Mouse (Mus musculus) liver, postnatal 0 days (tissue): Measurements from ENCODE around the gene Oas1d. TPM values are rescaled to one million over a fixed set of nuclear protein-coding genes. Genes with fewer than 3 reads are reported as not detected.
"Not testable (repeated sequence)": the region's sequence is repeated elsewhere in the genome, so short reads cannot be mapped to it uniquely, and the experiment has no call there.

ENCODE experiments used
- ATAC-seq: fragments of 200-750 bp; cut with Nextera tagmentation; 2 replicates; pipeline ENCODE4 v1.8.0; 2017; ENCODE audit warnings: mild to moderate bottlenecking, moderate library complexity
- DNase-seq: peaks from one replicate; pipeline ENCODE4 v3.0.0-alpha.2; 2016
- H3K27ac ChIP-seq: fragments of 300-500 bp; sonication (generic); 2 replicates; pipeline ENCODE4 v1.5.1; 2014; ENCODE audit warnings: antibody characterized with exemption, moderate library complexity, mild to moderate bottlenecking, low read depth
- H3K27me3 ChIP-seq: fragments of 300-500 bp; sonication (generic); 2 replicates; pipeline ENCODE4 v1.6.1; 2014; ENCODE audit warnings: low read length, control low read depth, mixed read lengths; ENCODE audit not compliant: insufficient read depth
- H3K36me3 ChIP-seq: fragments of 300-500 bp; sonication (generic); replicated peaks from 2 replicates; pipeline ENCODE4 v1.6.1; 2014; ENCODE audit warnings: mild to moderate bottlenecking, control low read depth, low read length, moderate library complexity, mixed read lengths; ENCODE audit not compliant: insufficient read depth
- H3K4me1 ChIP-seq: fragments of 300-500 bp; sonication (generic); 2 replicates; pipeline ENCODE4 v1.6.1; 2014; ENCODE audit warnings: antibody characterized with exemption, mild to moderate bottlenecking, control low read depth; ENCODE audit not compliant: insufficient read depth
- H3K4me2 ChIP-seq: fragments of 300-500 bp; sonication (generic); 2 replicates; pipeline ENCODE4 v1.6.1; 2014; ENCODE audit warnings: low read depth, mild to moderate bottlenecking, low read length, moderate library complexity, mixed read lengths
- H3K4me3 ChIP-seq: fragments of 300-500 bp; sonication (generic); 2 replicates; pipeline ENCODE4 v1.5.1; 2014; ENCODE audit warnings: low read depth, low read length
- H3K9ac ChIP-seq: fragments of 300-500 bp; sonication (generic); replicated peaks from 2 replicates; pipeline ENCODE4 v1.6.1; 2014; ENCODE audit warnings: mild to moderate bottlenecking, moderate library complexity
- H3K9me3 ChIP-seq: fragments of 300-500 bp; sonication (generic); 2 replicates; pipeline ENCODE4 v1.6.1; 2016; ENCODE audit warnings: mild to moderate bottlenecking, control low read depth, low read length, mixed read lengths
- CTCF ChIP-seq: sonication (generic); IDR thresholded peaks from 2 replicates; pipeline ENCODE4 v1.5.1; 2016; ENCODE audit warnings: antibody characterized with exemption, low read depth
- EP300 ChIP-seq: IDR thresholded peaks from 2 replicates; pipeline ENCODE4 v1.6.1; 2016; ENCODE audit warnings: antibody characterized with exemption, low read depth, mild to moderate bottlenecking
- WGBS: fragments of 180-500 bp; shearing (Covaris S2); extraction: QIAGEN DNeasy Blood & Tissue Kit; methylation state at CpG from one replicate; pipeline ENCODE4 v1.1.7; 2014; ENCODE audit not compliant: insufficient replicate concordance; 5-methylcytosine and 5-hydroxymethylcytosine counted together
- polyA plus RNA-seq: library from polyadenylated mRNA; unstranded; fragments of >200 nt; fragmentation: Nextera tagmentation; extraction: Ambion mirVana; gene quantifications from 2 replicates; pipeline ENCODE4 v1.2.1, GENCODE M21; 2015

Oas1d gene
- polyA plus RNA-seq: not detected in 2 replicates

- TF ChIP-seq CTCF: 0 out of 2 replicates have a peak, but pooled peaks have one; percentile 25
- DNase-seq, H3K27me3 ChIP-seq, ATAC-seq, H3K36me3 ChIP-seq, H3K4me1 ChIP-seq, H3K9ac ChIP-seq, H3K27ac ChIP-seq, H3K9me3 ChIP-seq, H3K4me2 ChIP-seq, H3K4me3 ChIP-seq: not testable (repeated sequence)
- WGBS: 42% methylated on average over 8 of the region's 8 CpGs
Measured at GRCm38 (mm10) chr5:120914204-120914603, at the start of gene Oas1d. Gene Oas1d, plus strand, starts transcription at chr5:120914536.

- no peak for TF ChIP-seq EP300
- TF ChIP-seq CTCF: peak; percentile 63
- no peaks in the 10 kb centered on the region for H3K27me3 ChIP-seq
- H3K36me3 ChIP-seq: no peaks in the 10 kb centered on the region
- no peak overlapping the region for H3K4me3 ChIP-seq
- H3K27ac ChIP-seq: no peak overlapping the region
- ATAC-seq (no peak), DNase-seq (peak; percentile 23)
- no peak overlapping the region for H3K9ac ChIP-seq
- no peak overlapping the region for H3K4me2 ChIP-seq
- 66% methylated on average over 3 of the region's 3 CpGs for WGBS
- no peaks in the 10 kb centered on the region for H3K9me3 ChIP-seq
- H3K4me1 ChIP-seq: no peaks in the 10 kb centered on the region
Measured at GRCm38 (mm10) chr5:120865336-120865860, 48.9 kb upstream of the Oas1d start.

- ATAC-seq: no peak
- H3K27ac ChIP-seq: no peak overlapping the region
- H3K4me2 ChIP-seq: no peak overlapping the region
- 66% methylated on average over 7 of the region's 7 CpGs for WGBS
- no peak overlapping the region for H3K4me3 ChIP-seq
- no peak for DNase-seq
- TF ChIP-seq CTCF (no peak), EP300 (no peak)
- no peaks in the 10 kb centered on the region for H3K27me3 ChIP-seq
- H3K4me1 ChIP-seq: no peaks in the 10 kb centered on the region
- H3K36me3 ChIP-seq: no peaks in the 10 kb centered on the region
- no peaks in the 10 kb centered on the region for H3K9me3 ChIP-seq
- H3K9ac ChIP-seq: no peak overlapping the region
Measured at GRCm38 (mm10) chr5:120869436-120870015, 44.8 kb upstream of the Oas1d start.

GRCm38 (mm10) chr5:120870081-120870480, 44.3 kb upstream of the Oas1d start:
- 53% methylated on average over 3 of the region's 3 CpGs for WGBS
- no peak overlapping the region for H3K27ac ChIP-seq
- H3K4me3 ChIP-seq: no peak overlapping the region
- no peak overlapping the region for H3K4me2 ChIP-seq
- no peaks in the 10 kb centered on the region for H3K27me3 ChIP-seq
- no peaks in the 10 kb centered on the region for H3K36me3 ChIP-seq
- H3K9me3 ChIP-seq: no peaks in the 10 kb centered on the region
- DNase-seq (no peak), ATAC-seq (no peak)
- H3K4me1 ChIP-seq: no peaks in the 10 kb centered on the region
- H3K9ac ChIP-seq: no peak overlapping the region
- TF ChIP-seq EP300 (no peak), CTCF (no peak)

- ATAC-seq (no peak), DNase-seq (no peak)
- WGBS: 70% methylated on average over 7 of the region's 7 CpGs
- Histone ChIP-seq H3K9ac (no peak overlapping the region), H3K9me3 (no peaks in the 10 kb centered on the region), H3K27me3 (no peaks in the 10 kb centered on the region), H3K27ac (no peak overlapping the region), H3K4me2 (no peak overlapping the region), H3K36me3 (no peaks in the 10 kb centered on the region), H3K4me1 (no peaks in the 10 kb centered on the region), H3K4me3 (no peak overlapping the region)
- TF ChIP-seq EP300: no peak
Measured at GRCm38 (mm10) chr5:120870782-120871181, 43.6 kb upstream of the Oas1d start.

GRCm38 (mm10) chr5:120871469-120871868, 42.9 kb upstream of the Oas1d start:
- ATAC-seq: no peak
- Histone ChIP-seq H3K36me3 (no peaks in the 10 kb centered on the region), H3K9me3 (no peaks in the 10 kb centered on the region), H3K4me2 (no peak overlapping the region), H3K27me3 (no peaks in the 10 kb centered on the region), H3K9ac (no peak overlapping the region), H3K4me3 (no peak overlapping the region), H3K27ac (no peak overlapping the region), H3K4me1 (no peaks in the 10 kb centered on the region)
- 35% methylated on average over 2 of the region's 2 CpGs for WGBS
- TF ChIP-seq CTCF (no peak), EP300 (no peak)
- no peak for DNase-seq

GRCm38 (mm10) chr5:120876839-120877238, 37.5 kb upstream of the Oas1d start:
- H3K4me2 ChIP-seq, ATAC-seq, H3K36me3 ChIP-seq, H3K4me3 ChIP-seq, H3K4me1 ChIP-seq, H3K27me3 ChIP-seq, H3K27ac ChIP-seq, DNase-seq, H3K9ac ChIP-seq, H3K9me3 ChIP-seq: not testable (repeated sequence)
- WGBS: 54% methylated on average over 2 of the region's 3 CpGs

- DNase-seq, H3K4me3 ChIP-seq, H3K4me2 ChIP-seq, H3K27me3 ChIP-seq, ATAC-seq, H3K9ac ChIP-seq, H3K9me3 ChIP-seq, H3K36me3 ChIP-seq, H3K4me1 ChIP-seq, H3K27ac ChIP-seq: not testable (repeated sequence)
- 65% methylated on average over 2 of the region's 2 CpGs for WGBS
Measured at GRCm38 (mm10) chr5:120877407-120877806, 36.9 kb upstream of the Oas1d start.

- not testable (repeated sequence) for H3K36me3 ChIP-seq, H3K27ac ChIP-seq, H3K9me3 ChIP-seq, ATAC-seq, H3K4me1 ChIP-seq, H3K27me3 ChIP-seq, H3K4me2 ChIP-seq, H3K4me3 ChIP-seq, H3K9ac ChIP-seq, DNase-seq
- 48% methylated on average over 2 of the region's 2 CpGs for WGBS
Measured at GRCm38 (mm10) chr5:120878803-120879202, 35.5 kb upstream of the Oas1d start.
